Mouse (Mus musculus) heart, adult 2 months (tissue): ENCODE measurements around the gene Prkar2a.

Experiments
- CTCF ChIP-seq: fragments of 200-600 bp; IDR thresholded peaks from 2 replicates; pipeline ENCODE4 v1.8.1; 2022; ENCODE audit warnings: antibody characterized with exemption, mild to moderate bottlenecking, moderate library complexity
- EP300 ChIP-seq: fragments of 200-500 bp; IDR thresholded peaks from 2 replicates; pipeline ENCODE4 v1.6.1; 2011; ENCODE audit warnings: low read depth, low read length, control low read depth; ENCODE audit not compliant: insufficient read depth
- POLR2A ChIP-seq: fragments of 200-500 bp; IDR thresholded peaks from 2 replicates; pipeline ENCODE4 v1.6.1; 2011; ENCODE audit warnings: mild to moderate bottlenecking, low read depth, low read length, control low read depth; ENCODE audit not compliant: insufficient read depth

DNA sequence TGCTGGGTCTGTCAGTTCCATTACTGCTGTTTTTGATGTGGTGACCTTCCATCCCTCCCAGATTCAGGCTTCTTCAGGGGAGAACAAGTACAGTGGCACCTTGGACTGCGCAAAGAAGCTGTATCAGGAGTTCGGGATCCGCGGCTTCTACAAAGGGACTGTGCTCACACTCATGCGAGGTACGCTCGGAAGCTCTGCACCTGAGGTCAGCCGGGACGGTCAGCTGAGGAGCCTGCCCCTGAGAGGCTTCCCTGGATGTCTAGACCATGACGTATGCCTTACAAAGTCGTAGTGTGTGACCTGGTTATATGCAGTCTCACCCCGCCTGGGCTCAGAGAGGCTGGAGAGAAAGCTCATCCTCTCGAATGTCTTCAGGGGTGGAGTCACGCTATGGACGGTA lies 9.1 kb upstream of the Prkar2a start:
- TF ChIP-seq CTCF (no peak), POLR2A (no peak), EP300 (no peak)
